Mouse (Mus musculus) retina, postnatal 7 days (tissue): Measurements from ENCODE around the gene Gnao1.

Source experiments
- DNase-seq: peaks from one replicate; pipeline ENCODE4 v3.0.0-alpha.2; 2012; ENCODE audit warnings: low read depth, low spot score

Gnao1 gene

DNA sequence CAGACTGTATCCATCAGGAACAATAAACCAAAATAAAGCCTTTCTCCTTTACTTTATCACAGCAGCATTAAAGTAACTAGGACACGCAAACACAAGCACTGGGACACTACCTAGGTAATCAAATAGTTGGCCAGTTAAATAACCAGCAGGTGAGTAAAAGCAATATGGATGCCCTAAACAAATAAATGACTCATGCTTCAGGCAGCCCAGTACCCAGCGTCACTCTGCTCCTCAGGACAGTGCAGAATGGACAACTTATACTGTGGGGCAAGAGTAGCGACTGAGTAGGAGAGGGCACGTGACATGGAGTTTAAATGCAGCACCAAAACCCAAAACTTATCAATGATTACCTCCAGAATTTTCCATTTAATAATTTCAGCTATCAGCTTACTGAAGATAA lies 180.0 kb downstream of the Gnao1 start:
- DNase-seq: no peak

DNA sequence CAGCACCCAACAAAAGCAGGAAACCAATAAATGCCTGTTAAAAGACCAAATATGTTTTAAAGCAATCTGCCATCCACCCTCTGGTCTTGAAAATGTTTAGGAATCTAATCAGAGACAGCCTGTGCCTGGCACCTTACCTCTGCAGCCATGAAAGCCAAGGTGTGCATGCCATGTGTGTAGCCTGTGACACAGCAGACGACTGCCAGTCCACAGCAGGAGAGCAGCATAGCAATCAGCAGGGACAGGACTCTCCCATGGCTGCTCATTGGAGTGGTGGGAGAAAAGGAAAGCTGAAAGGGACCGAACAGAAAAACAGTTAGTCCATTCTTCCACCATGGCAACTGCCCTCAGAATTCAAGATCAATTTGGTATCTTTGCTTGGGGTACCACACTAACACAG lies 189.2 kb downstream of the Gnao1 start:
- no peak for DNase-seq

GRCm38 (mm10) chr8:94004139-94004538 lies 194.4 kb downstream of the Gnao1 start:
- DNase-seq: no peak

GRCm38 (mm10) chr8:94009243-94009845 lies 199.6 kb downstream of the Gnao1 start:
- no peak for DNase-seq

GRCm38 (mm10) chr8:94010101-94010705 lies 200.4 kb downstream of the Gnao1 start:
- DNase-seq: no peak

DNA sequence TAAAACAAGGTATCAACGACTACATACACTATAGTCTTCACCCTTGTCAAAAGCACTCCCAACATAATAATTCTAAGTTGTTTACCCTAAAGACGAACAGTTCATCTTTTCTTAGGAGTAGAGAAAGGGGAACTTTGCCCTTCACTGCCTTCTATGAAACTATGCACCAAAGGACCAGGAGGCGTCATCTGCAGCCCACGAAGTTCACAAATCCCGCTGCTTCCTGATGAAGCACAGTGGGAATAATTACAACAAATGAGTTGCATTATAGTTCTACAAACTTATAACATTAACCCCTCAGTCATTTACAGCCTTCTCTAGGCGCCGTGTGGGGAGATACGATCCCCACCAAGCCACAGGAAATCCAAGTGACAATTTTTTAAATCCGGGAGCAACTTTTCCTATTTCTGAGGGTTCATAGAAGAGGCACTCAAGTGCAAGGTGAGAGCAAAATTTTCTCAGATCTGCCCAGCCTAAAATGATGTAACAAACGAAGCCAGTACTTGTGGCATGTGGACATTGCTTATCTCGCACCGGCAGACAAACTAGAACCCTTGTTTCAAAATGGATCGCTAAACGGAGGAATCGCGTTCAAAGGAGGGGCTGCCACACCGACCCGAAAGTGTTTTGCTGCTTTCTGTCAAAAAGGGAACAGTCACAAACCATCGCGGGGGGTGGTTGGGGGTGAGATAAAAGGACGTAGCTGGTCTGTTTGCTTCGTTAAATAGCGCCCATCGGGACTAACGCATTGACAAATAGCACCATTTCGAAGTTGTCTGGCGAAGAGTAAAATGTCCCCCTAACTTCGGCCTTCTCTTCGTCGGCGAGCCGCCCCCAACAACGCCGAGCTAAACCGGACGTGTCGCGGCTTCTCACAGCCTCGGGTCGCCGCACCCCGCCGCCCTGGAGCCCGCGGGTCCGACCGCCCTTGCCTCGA lies 201.6 kb downstream of the Gnao1 start:
- DNase-seq: no peak

DNA sequence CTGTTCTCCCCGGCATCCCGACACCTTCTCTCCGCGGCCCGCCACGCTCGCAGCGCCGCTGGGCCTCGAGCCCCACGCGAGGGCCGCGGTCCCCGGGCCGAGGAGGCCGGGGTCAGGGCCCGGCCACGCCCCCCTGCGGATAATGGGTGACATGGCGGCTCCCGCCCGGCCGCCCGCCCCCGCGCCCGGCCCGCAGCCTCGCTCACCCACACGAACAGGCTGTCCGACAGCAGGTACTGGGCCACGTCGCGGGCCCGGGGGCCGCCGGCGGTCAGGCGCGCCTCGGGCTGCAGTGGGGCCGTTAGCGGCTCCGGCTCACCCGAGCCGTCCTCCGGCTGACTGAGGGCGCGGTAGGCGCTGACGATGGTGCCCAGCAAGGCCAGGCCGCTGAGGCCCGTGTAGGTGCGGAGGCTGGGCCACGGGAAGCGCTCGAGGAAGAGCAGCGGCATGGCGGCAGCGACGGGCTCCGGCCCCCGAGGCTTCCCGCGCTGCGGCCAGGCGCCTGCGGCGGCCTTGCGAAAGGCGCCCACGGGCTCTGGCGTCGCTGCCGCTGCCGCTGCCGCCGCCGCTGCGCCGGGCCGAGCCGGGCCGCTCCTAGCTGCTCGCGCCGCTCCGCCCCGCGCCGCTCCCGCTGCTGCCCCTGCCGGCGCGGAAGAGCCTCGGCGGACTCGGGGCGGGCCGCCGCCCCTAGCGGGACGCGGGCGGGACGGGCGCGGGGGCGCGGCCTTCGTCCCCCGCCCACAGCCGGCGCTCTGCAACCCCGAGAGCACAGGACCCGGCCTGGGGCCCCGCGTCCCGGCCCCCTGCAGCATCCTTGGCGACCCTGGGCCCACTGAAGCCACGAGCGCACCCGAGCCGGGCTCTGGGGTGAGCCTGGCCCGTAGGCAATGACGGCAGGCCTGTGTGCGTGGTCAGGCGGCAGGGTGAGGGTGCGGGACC lies 202.5 kb downstream of the Gnao1 start, which contains the start of gene Amfr:
Gene Amfr, minus strand, starts transcription at position 830 of the 939 bp plus-strand sequence.
- DNase-seq: peak; percentile 64

- no peak for DNase-seq
Measured at GRCm38 (mm10) chr8:94013026-94013612, 203.4 kb downstream of the Gnao1 start.
